Mouse (Mus musculus): Measurements from ENCODE around the gene Gnai1.

DNA sequence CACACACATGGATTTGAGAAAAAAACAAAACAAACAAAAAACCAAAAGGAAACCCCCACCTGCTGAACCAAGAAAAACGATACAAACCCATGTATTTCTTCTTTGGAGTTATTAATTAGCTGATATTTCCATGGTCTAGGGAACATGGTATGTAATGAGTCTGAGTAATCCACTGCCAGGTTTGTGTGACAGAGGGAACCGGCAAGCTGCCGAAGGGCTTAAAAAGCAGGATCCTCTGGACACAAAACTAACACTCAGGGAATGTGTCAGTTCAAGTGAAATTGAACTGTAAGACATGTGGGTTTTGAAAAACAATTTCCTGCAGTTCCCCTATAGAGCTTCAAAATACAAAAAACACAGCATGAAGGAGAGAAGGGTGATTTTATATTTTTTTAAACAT is 72.1 kb downstream of the Gnai1 start:
- no peak for TF ChIP-seq POLR2A (IDR thresholded peaks at IDR 0.05; ENCODE audit: low read depth, low read length)
- TF ChIP-seq CTCF (conservative IDR thresholded peaks at IDR 0.05; ENCODE audit: insufficient read depth, insufficient read length, low read depth, low read length): no peak

All from kidney, adult 2 months (tissue).